In genomic region chr19:14355128-14355527, GRCm38 (mm10) we compare ENCODE assay signal across 20 mouse cellular contexts.
"Had no signal": no experiment of that assay in that cellular context is flagged by ENCODE, and none has a peak within 500 bp of the region (broad histone marks: within the 10 kb centered on the region; RNA-seq: fewer than 3 reads in every experiment).

No protein-coding gene starts in this region.

- H3K4me1 ChIP-seq: limb, embryonic 12.5 days; limb, embryonic 15.5 days; midbrain, embryonic 15.5 days; neural tube, embryonic 12.5 days; neural tube, embryonic 15.5 days; stomach, embryonic 15.5 days had no signal

- H3K9me3 ChIP-seq: limb, embryonic 12.5 days; limb, embryonic 15.5 days; midbrain, embryonic 12.5 days; midbrain, embryonic 15.5 days; neural tube, embryonic 12.5 days; neural tube, embryonic 15.5 days; stomach, embryonic 15.5 days had no signal

- H3K4me2 ChIP-seq: limb, embryonic 12.5 days; limb, embryonic 15.5 days; liver, embryonic 11.5 days; lung, embryonic 14.5 days; midbrain, embryonic 12.5 days; midbrain, embryonic 15.5 days; neural tube, embryonic 12.5 days; neural tube, embryonic 15.5 days; stomach, embryonic 15.5 days had no signal

- H3K27me3 ChIP-seq: limb, embryonic 12.5 days; limb, embryonic 15.5 days; neural tube, embryonic 12.5 days; neural tube, embryonic 15.5 days; stomach, embryonic 15.5 days had no signal

- H3K36me3 ChIP-seq: limb, embryonic 12.5 days; limb, embryonic 15.5 days; midbrain, embryonic 12.5 days; midbrain, embryonic 15.5 days; neural tube, embryonic 12.5 days; neural tube, embryonic 15.5 days; stomach, embryonic 15.5 days had no signal

- H3K4me3 ChIP-seq: layer of hippocampus, adult 2 months; limb, embryonic 12.5 days; limb, embryonic 15.5 days; midbrain, embryonic 12.5 days; midbrain, embryonic 15.5 days; neural tube, embryonic 12.5 days; neural tube, embryonic 15.5 days; stomach, embryonic 15.5 days had no signal

- H3K27ac ChIP-seq: layer of hippocampus, adult 2 months; limb, embryonic 12.5 days; limb, embryonic 15.5 days; liver, embryonic 14.5 days; macrophage; midbrain, embryonic 12.5 days; midbrain, embryonic 15.5 days; neural tube, embryonic 12.5 days; neural tube, embryonic 15.5 days; stomach, embryonic 15.5 days had no signal

- H3K9ac ChIP-seq: limb, embryonic 12.5 days; limb, embryonic 15.5 days; liver, embryonic 14.5 days; liver, postnatal 0 days; lung, embryonic 14.5 days; midbrain, embryonic 12.5 days; midbrain, embryonic 15.5 days; neural tube, embryonic 12.5 days; neural tube, embryonic 15.5 days; stomach, embryonic 15.5 days had no signal

- DNase-seq: kidney, adult 18-20 months; kidney, adult 9 months; kidney, postnatal 14 days; kidney, postnatal 4 days; liver, postnatal 0 days; lung, embryonic 14.5 days; spleen, adult 18-20 months; thymus, postnatal 25 days had no signal

- ATAC-seq: liver, postnatal 0 days; lung, postnatal 0 days; midbrain, embryonic 15.5 days had no signal
